Mouse (Mus musculus) midbrain, embryonic 14.5 days (tissue): ENCODE data around the gene Ephx1. TPM values are rescaled to one million over a fixed set of nuclear protein-coding genes. Genes with fewer than 3 reads are reported as not detected.
A peak's percentile ranks its signal among the peaks of the same experiment; 100 is the strongest.
"Not testable (repeated sequence)": the region's sequence is repeated elsewhere in the genome, so short reads cannot be mapped to it uniquely, and the experiment has no call there.

ENCODE experiments used
- ATAC-seq: fragments of 200-750 bp; cut with Nextera tagmentation; 2 replicates; pipeline ENCODE4 v1.8.0; 2017; ENCODE audit warnings: moderate number of reproducible peaks, moderate library complexity; ENCODE audit not compliant: low FRiP score, low TSS enrichment
- DNase-seq: peaks from one replicate; pipeline ENCODE4 v3.0.0-alpha.2; 2015
- H3K27ac ChIP-seq: fragments of 300-500 bp; sonication (generic); replicated peaks from 2 replicates; pipeline ENCODE4 v1.5.1; 2014; ENCODE audit warnings: mild to moderate bottlenecking, low read depth, low read length, moderate library complexity
- H3K27me3 ChIP-seq: fragments of 300-500 bp; sonication (generic); 2 replicates; pipeline ENCODE4 v1.6.1; 2014; ENCODE audit warnings: low read length, control low read depth, mixed read lengths; ENCODE audit not compliant: control insufficient read depth, insufficient read depth
- H3K36me3 ChIP-seq: fragments of 300-500 bp; sonication (generic); 2 replicates; pipeline ENCODE4 v1.6.1; 2014; ENCODE audit warnings: low read length, control low read depth; ENCODE audit not compliant: control insufficient read depth, insufficient read depth
- H3K4me1 ChIP-seq: fragments of 300-500 bp; sonication (generic); 2 replicates; pipeline ENCODE4 v1.6.1; 2014; ENCODE audit warnings: mild to moderate bottlenecking, antibody characterized with exemption, low read length, control low read depth; ENCODE audit not compliant: control insufficient read depth, insufficient read depth
- H3K4me2 ChIP-seq: fragments of 300-500 bp; sonication (generic); 2 replicates; pipeline ENCODE4 v1.6.1; 2014; ENCODE audit warnings: mild to moderate bottlenecking, low read length, moderate library complexity
- H3K4me3 ChIP-seq: fragments of 300-500 bp; sonication (generic); replicated peaks from 2 replicates; pipeline ENCODE4 v1.5.1; 2014; ENCODE audit warnings: low read depth, low read length
- H3K9ac ChIP-seq: fragments of 300-500 bp; sonication (generic); replicated peaks from 2 replicates; pipeline ENCODE4 v1.6.1; 2014; ENCODE audit warnings: mild to moderate bottlenecking, low read length, moderate library complexity
- H3K9me3 ChIP-seq: fragments of 300-500 bp; sonication (generic); 2 replicates; pipeline ENCODE4 v1.6.1; 2016; ENCODE audit warnings: low read length, control low read depth, mixed read lengths; ENCODE audit not compliant: control insufficient read depth
- WGBS: fragments of 180-500 bp; shearing (Covaris S2); extraction: QIAGEN DNeasy Blood & Tissue Kit; methylation state at CpG from one replicate; pipeline ENCODE4 v1.1.7; 2014; 5-methylcytosine and 5-hydroxymethylcytosine counted together
- polyA plus RNA-seq: library from polyadenylated mRNA; unstranded; fragments of >200 nt; fragmentation: Nextera tagmentation; extraction: Ambion mirVana; gene quantifications from 2 replicates; pipeline ENCODE4 v1.2.1, GENCODE M21; 2014

The Ephx1 gene
- polyA plus RNA-seq, 1 experiment from 2014 or later, result 2.7 TPM

- Histone ChIP-seq H3K9me3 (no peaks in the 10 kb centered on the region), H3K4me1 (no peaks in the 10 kb centered on the region), H3K27me3 (no peaks in the 10 kb centered on the region), H3K4me3 (no peak overlapping the region), H3K9ac (no peak overlapping the region), H3K27ac (no peak overlapping the region), H3K36me3 (no peaks in the 10 kb centered on the region), H3K4me2 (no peak overlapping the region)
- DNase-seq (peak; percentile 9), ATAC-seq (no peak)
Measured at GRCm38 (mm10) chr1:181049328-181049842, 28.7 kb upstream of the Ephx1 start.

GRCm38 (mm10) chr1:181047520-181047919 is 26.8 kb upstream of the Ephx1 start:
- H3K27me3 ChIP-seq, result no peaks in the 10 kb centered on the region
- ATAC-seq (no peak), DNase-seq (no peak)
- no peaks in the 10 kb centered on the region for H3K9me3 ChIP-seq
- 65% methylated on average over 1 of the region's 1 CpGs for WGBS
- H3K4me3 ChIP-seq, result no peak overlapping the region
- H3K27ac ChIP-seq, result no peak overlapping the region
- no peak overlapping the region for H3K4me2 ChIP-seq
- H3K36me3 ChIP-seq, result no peaks in the 10 kb centered on the region
- H3K9ac ChIP-seq, result no peak overlapping the region
- H3K4me1 ChIP-seq, result no peaks in the 10 kb centered on the region

- H3K4me1 ChIP-seq, result no peaks in the 10 kb centered on the region
- H3K4me3 ChIP-seq, result no peak overlapping the region
- no peaks in the 10 kb centered on the region for H3K9me3 ChIP-seq
- H3K36me3 ChIP-seq, result no peaks in the 10 kb centered on the region
- no peak overlapping the region for H3K27ac ChIP-seq
- no peak overlapping the region for H3K4me2 ChIP-seq
- H3K9ac ChIP-seq, result no peak overlapping the region
- WGBS, result 12% methylated on average over 4 of the region's 4 CpGs
- ATAC-seq (no peak), DNase-seq (peak; percentile 80)
- H3K27me3 ChIP-seq, result no peaks in the 10 kb centered on the region
Measured at GRCm38 (mm10) chr1:181039652-181040051, 18.9 kb upstream of the Ephx1 start.

GRCm38 (mm10) chr1:181037623-181038022 is 16.9 kb upstream of the Ephx1 start:
- H3K27me3 ChIP-seq, result no peaks in the 10 kb centered on the region
- no peaks in the 10 kb centered on the region for H3K36me3 ChIP-seq
- no peaks in the 10 kb centered on the region for H3K4me1 ChIP-seq
- ATAC-seq, result no peak
- no peak overlapping the region for H3K9ac ChIP-seq
- 78% methylated on average over 4 of the region's 4 CpGs for WGBS
- no peak overlapping the region for H3K4me2 ChIP-seq
- no peaks in the 10 kb centered on the region for H3K9me3 ChIP-seq
- no peak for DNase-seq
- no peak overlapping the region for H3K27ac ChIP-seq
- no peak overlapping the region for H3K4me3 ChIP-seq

- H3K27me3 ChIP-seq, H3K9ac ChIP-seq, H3K36me3 ChIP-seq, ATAC-seq, H3K9me3 ChIP-seq, H3K27ac ChIP-seq, H3K4me1 ChIP-seq, H3K4me3 ChIP-seq, DNase-seq, H3K4me2 ChIP-seq: not testable (repeated sequence)
- WGBS, result 83% methylated on average over 5 of the region's 5 CpGs
Measured at GRCm38 (mm10) chr1:181035015-181035778, 14.5 kb upstream of the Ephx1 start.

GRCm38 (mm10) chr1:181022265-181022664 is 1.6 kb upstream of the Ephx1 start:
- Histone ChIP-seq H3K27ac (no peak overlapping the region), H3K9me3 (no peaks in the 10 kb centered on the region), H3K9ac (no peak overlapping the region), H3K36me3 (no peaks in the 10 kb centered on the region), H3K4me2 (no peak overlapping the region), H3K27me3 (no peaks in the 10 kb centered on the region), H3K4me3 (no peak overlapping the region), H3K4me1 (no peaks in the 10 kb centered on the region)
- DNase-seq (peak; percentile 61), ATAC-seq (no peak)
- 12% methylated on average over 1 of the region's 1 CpGs for WGBS

GRCm38 (mm10) chr1:181021488-181021865 is 773 bp upstream of the Ephx1 start:
- DNase-seq (no peak), ATAC-seq (no peak)
- 63% methylated on average over 7 of the region's 7 CpGs for WGBS
- H3K9me3 ChIP-seq, result no peaks in the 10 kb centered on the region
- no peak overlapping the region for H3K9ac ChIP-seq
- H3K36me3 ChIP-seq, result no peaks in the 10 kb centered on the region
- no peak overlapping the region for H3K4me2 ChIP-seq
- no peaks in the 10 kb centered on the region for H3K27me3 ChIP-seq
- no peak overlapping the region for H3K4me3 ChIP-seq
- no peak overlapping the region for H3K27ac ChIP-seq
- 0 out of 2 replicates have a peak, but pooled peaks cover 2% of the 10 kb centered on the region for H3K4me1 ChIP-seq

- no peak overlapping the region for H3K9ac ChIP-seq
Measured at GRCm38 (mm10) chr1:181017890-181018420, 2.7 kb downstream of the Ephx1 start.

More at GRCm38 (mm10) chr1:181017890-181018420, 2.7 kb downstream of the Ephx1 start:
- Histone ChIP-seq H3K4me2 (peak overlapping the region; percentile 98), H3K27me3 (no peaks in the 10 kb centered on the region), H3K4me3 (no peak overlapping the region), H3K4me1 (0 out of 2 replicates have a peak, but pooled peaks cover 9% of the 10 kb centered on the region), H3K36me3 (no peaks in the 10 kb centered on the region), H3K9me3 (no peaks in the 10 kb centered on the region), H3K27ac (no peak overlapping the region)
- DNase-seq (no peak), ATAC-seq (no peak)
- WGBS, result 74% methylated on average over 13 of the region's 13 CpGs
